Mouse (Mus musculus) thymus, adult 2 months (tissue): ENCODE results near the gene Lrrfip1. TPM values are rescaled to one million over a fixed set of nuclear protein-coding genes. Genes with fewer than 3 reads are reported as not detected.

ENCODE experiments used
- DNase-seq: peaks from one replicate; pipeline ENCODE4 v3.0.0; 2021
- H3K27ac ChIP-seq: fragments of 200-500 bp; 2 replicates; pipeline ENCODE4 v1.5.1; 2012; ENCODE audit warnings: low read length, control low read depth; ENCODE audit not compliant: control insufficient read depth, insufficient read depth
- H3K27me3 ChIP-seq: fragments of 200-500 bp; 2 replicates; pipeline ENCODE4 v1.6.1; 2012; ENCODE audit warnings: mild to moderate bottlenecking, low read length, moderate library complexity, mixed read lengths; ENCODE audit not compliant: control insufficient read depth, insufficient read depth
- H3K36me3 ChIP-seq: fragments of 200-500 bp; 2 replicates; pipeline ENCODE4 v1.6.1; 2012; ENCODE audit warnings: mild to moderate bottlenecking, low read length, moderate library complexity; ENCODE audit not compliant: control insufficient read depth, insufficient read depth
- H3K4me1 ChIP-seq: fragments of 200-500 bp; replicated peaks from 2 replicates; pipeline ENCODE4 v1.6.1; 2012; ENCODE audit warnings: low read length; ENCODE audit not compliant: control insufficient read depth, insufficient read depth
- H3K4me3 ChIP-seq: fragments of 200-500 bp; 2 replicates; pipeline ENCODE4 v1.5.1; 2012; ENCODE audit warnings: mild to moderate bottlenecking, low read length, control low read depth, moderate library complexity; ENCODE audit not compliant: control insufficient read depth, insufficient read depth
- CTCF ChIP-seq: fragments of 200-500 bp; IDR thresholded peaks from 2 replicates; pipeline ENCODE4 v1.5.1; 2012; ENCODE audit warnings: mild to moderate bottlenecking, control low read depth, low read length, moderate library complexity, borderline replicate concordance; ENCODE audit not compliant: control insufficient read depth, poor library complexity, insufficient read depth; ENCODE audit errors: extremely low read depth
- POLR2A ChIP-seq: fragments of 200-500 bp; IDR thresholded peaks from 2 replicates; pipeline ENCODE4 v1.6.1; 2012; ENCODE audit warnings: mild to moderate bottlenecking, low read length, control low read depth, moderate library complexity; ENCODE audit not compliant: control insufficient read depth, poor library complexity, insufficient read depth; ENCODE audit errors: extremely low read depth
- WGBS: fragments of 180-500 bp; shearing (Covaris S2); methylation state at CpG from one replicate; pipeline ENCODE4 v1.1.7; 2018; 5-methylcytosine and 5-hydroxymethylcytosine counted together
- polyA plus RNA-seq: library from polyadenylated mRNA; depleted of rRNA; stranded (reverse); fragments of >200 nt; gene quantifications from 2 replicates; pipeline ENCODE4 v1.2.3, GENCODE M21; 2012

Lrrfip1 gene
- polyA plus RNA-seq, 1 experiment: 31.8 TPM

- TF ChIP-seq CTCF: no peak
- no peak for TF ChIP-seq POLR2A
- no peak overlapping the region for H3K27ac ChIP-seq
- H3K27me3 ChIP-seq: no peaks in the 10 kb centered on the region
- no peaks in the 10 kb centered on the region for H3K36me3 ChIP-seq
- no peaks in the 10 kb centered on the region for H3K4me1 ChIP-seq
- no peak for DNase-seq
- H3K4me3 ChIP-seq: no peak overlapping the region
- 90% methylated on average over 1 of the region's 1 CpGs for WGBS
Observed at GRCm38 (mm10) chr1:91030383-91030782, 31.8 kb downstream of the Lrrfip1 start.

GRCm38 (mm10) chr1:91031547-91031946 lies 33.0 kb downstream of the Lrrfip1 start:
- DNase-seq: no peak
- TF ChIP-seq CTCF (no peak), POLR2A (no peak)
- Histone ChIP-seq H3K27ac (no peak overlapping the region), H3K4me3 (no peak overlapping the region), H3K36me3 (no peaks in the 10 kb centered on the region), H3K4me1 (no peaks in the 10 kb centered on the region), H3K27me3 (no peaks in the 10 kb centered on the region)
- WGBS: 93% methylated on average over 4 of the region's 4 CpGs

- no peak overlapping the region for H3K27ac ChIP-seq
Observed at GRCm38 (mm10) chr1:91032393-91032971, 33.9 kb downstream of the Lrrfip1 start.

GRCm38 (mm10) chr1:91034547-91034946 lies 36.0 kb downstream of the Lrrfip1 start:
- Histone ChIP-seq H3K36me3 (no peaks in the 10 kb centered on the region), H3K4me1 (0 out of 2 replicates have a peak, but pooled peaks cover 2% of the 10 kb centered on the region), H3K27ac (no peak overlapping the region), H3K4me3 (no peak overlapping the region), H3K27me3 (no peaks in the 10 kb centered on the region)
- 68% methylated on average over 3 of the region's 3 CpGs for WGBS
- DNase-seq: no peak
- TF ChIP-seq CTCF: no peak

More at GRCm38 (mm10) chr1:91032393-91032971, 33.9 kb downstream of the Lrrfip1 start:
- 96% methylated on average over 11 of the region's 11 CpGs for WGBS
- DNase-seq: no peak
- Histone ChIP-seq H3K4me3 (no peak overlapping the region), H3K4me1 (no peaks in the 10 kb centered on the region), H3K36me3 (no peaks in the 10 kb centered on the region), H3K27me3 (no peaks in the 10 kb centered on the region)
- TF ChIP-seq CTCF (no peak), POLR2A (no peak)

- H3K27ac ChIP-seq: no peak overlapping the region
- 0 out of 2 replicates have a peak, but pooled peaks cover 2% of the 10 kb centered on the region for H3K4me1 ChIP-seq
- 86% methylated on average over 2 of the region's 2 CpGs for WGBS
- no peaks in the 10 kb centered on the region for H3K27me3 ChIP-seq
- H3K4me3 ChIP-seq: no peak overlapping the region
- TF ChIP-seq CTCF (no peak), POLR2A (no peak)
- DNase-seq: no peak
- H3K36me3 ChIP-seq: no peaks in the 10 kb centered on the region
Observed at GRCm38 (mm10) chr1:91035266-91035665, 36.7 kb downstream of the Lrrfip1 start.

- TF ChIP-seq POLR2A (no peak), CTCF (no peak)
- WGBS: 31% methylated on average over 4 of the region's 4 CpGs
- 0 out of 2 replicates have a peak, but pooled peaks cover 2% of the 10 kb centered on the region for H3K4me1 ChIP-seq
- no peaks in the 10 kb centered on the region for H3K27me3 ChIP-seq
- H3K27ac ChIP-seq: no peak overlapping the region
- H3K4me3 ChIP-seq: no peak overlapping the region
- no peak for DNase-seq
- H3K36me3 ChIP-seq: no peaks in the 10 kb centered on the region
Observed at GRCm38 (mm10) chr1:91037213-91037612, 38.7 kb downstream of the Lrrfip1 start.

- 31% methylated on average over 6 of the region's 6 CpGs for WGBS
- TF ChIP-seq CTCF (peak; percentile 77; the same call in 1 of the 2 replicates), POLR2A (no peak)
- Histone ChIP-seq H3K27ac (no peak overlapping the region), H3K27me3 (no peaks in the 10 kb centered on the region), H3K4me1 (0 out of 2 replicates have a peak, but pooled peaks cover 2% of the 10 kb centered on the region), H3K36me3 (no peaks in the 10 kb centered on the region), H3K4me3 (no peak overlapping the region)
- peak; percentile 68 for DNase-seq
Observed at GRCm38 (mm10) chr1:91038010-91038409, 39.5 kb downstream of the Lrrfip1 start.
